ENCODE assay signal across 18 mouse cellular contexts in genomic region chr1:137618231-137618630, GRCm38 (mm10).
A peak's percentile ranks its signal among the peaks of the same experiment; 100 is the strongest.
DNase-seq lines count a peak whose midpoint lies in the region; ATAC-seq lines count a peak whose summit lies in the region.
"Had no signal": no experiment of that assay in that cellular context is flagged by ENCODE, and none has a peak within 500 bp of the region (broad histone marks: within the 10 kb centered on the region; RNA-seq: fewer than 3 reads in every experiment).

No protein-coding gene starts in this region.

- H3K4me3 ChIP-seq in forebrain, embryonic 15.5 days: no peak overlapping the region
- no peak overlapping the region for H3K4me3 ChIP-seq in forebrain, embryonic 10.5 days
- no peak overlapping the region for H3K4me3 ChIP-seq in midbrain, embryonic 11.5 days (ENCODE audit: low read depth, low read length)
- H3K4me3 ChIP-seq in midbrain, embryonic 10.5 days: no peak overlapping the region
- H3K4me3 ChIP-seq in neural tube, embryonic 15.5 days (replicated peaks): no peak overlapping the region
- H3K4me3 ChIP-seq: embryonic facial prominence, embryonic 13.5 days; hindbrain, embryonic 15.5 days; lung, embryonic 15.5 days had no signal

- peaks cover 4% of the 10 kb centered on the region; the same call in 1 of the 2 replicates for H3K4me1 ChIP-seq in forebrain, embryonic 15.5 days
- 0 out of 2 replicates have a peak, but pooled peaks cover 4% of the 10 kb centered on the region for H3K4me1 ChIP-seq in forebrain, embryonic 10.5 days
- no peaks in the 10 kb centered on the region for H3K4me1 ChIP-seq in midbrain, embryonic 11.5 days (ENCODE audit: control insufficient read depth, insufficient read depth, low read length)
- H3K4me1 ChIP-seq in midbrain, embryonic 10.5 days: peaks cover 4% of the 10 kb centered on the region; the same call in 1 of the 2 replicates
- no peaks in the 10 kb centered on the region for H3K4me1 ChIP-seq in neural tube, embryonic 15.5 days
- H3K4me1 ChIP-seq: embryonic facial prominence, embryonic 13.5 days; hindbrain, embryonic 15.5 days; lung, embryonic 15.5 days had no signal

- H3K4me2 ChIP-seq in forebrain, embryonic 15.5 days (replicated peaks): no peak overlapping the region
- H3K4me2 ChIP-seq in midbrain, embryonic 11.5 days: no peak overlapping the region
- no peak overlapping the region for H3K4me2 ChIP-seq in neural tube, embryonic 15.5 days
- H3K4me2 ChIP-seq: embryonic facial prominence, embryonic 13.5 days; hindbrain, embryonic 15.5 days; liver, embryonic 11.5 days; lung, embryonic 15.5 days had no signal

- no peak overlapping the region for H3K9ac ChIP-seq in forebrain, embryonic 15.5 days (replicated peaks)
- H3K9ac ChIP-seq in midbrain, embryonic 11.5 days (ENCODE audit: low read length): no peak overlapping the region
- H3K9ac ChIP-seq in neural tube, embryonic 15.5 days (replicated peaks): no peak overlapping the region
- H3K9ac ChIP-seq: embryonic facial prominence, embryonic 13.5 days; hindbrain, embryonic 15.5 days; lung, embryonic 15.5 days had no signal

- DNase-seq in forebrain, embryonic 10.5 days (ENCODE audit: extremely low spot score, low spot score): no peak
- DNase-seq in midbrain, embryonic 11.5 days (ENCODE audit: low spot score, missing footprints): peak; percentile 8
- no peak for DNase-seq in midbrain, embryonic 10.5 days (ENCODE audit: low spot score)
- peak; percentile 53 for DNase-seq in cerebellum, adult 9-11 months
- peak; percentile 36 for DNase-seq in telencephalon, adult 2 months (ENCODE audit: low read depth, low spot score)
- no peak for DNase-seq in adrenal gland, postnatal 36 days
- DNase-seq: gastrocnemius, postnatal 14 days; kidney, adult 11 months; kidney, postnatal 14 days; spleen, adult 18-20 months; thymus, postnatal 25 days had no signal

- no peaks in the 10 kb centered on the region for H3K36me3 ChIP-seq in forebrain, embryonic 15.5 days
- H3K36me3 ChIP-seq in forebrain, embryonic 10.5 days (replicated peaks): no peaks in the 10 kb centered on the region
- no peaks in the 10 kb centered on the region for H3K36me3 ChIP-seq in midbrain, embryonic 11.5 days (ENCODE audit: control insufficient read depth, insufficient read depth, low read length)
- H3K36me3 ChIP-seq in midbrain, embryonic 10.5 days: no peaks in the 10 kb centered on the region
- H3K36me3 ChIP-seq in neural tube, embryonic 15.5 days: no peaks in the 10 kb centered on the region
- H3K36me3 ChIP-seq: embryonic facial prominence, embryonic 13.5 days; hindbrain, embryonic 15.5 days; lung, embryonic 15.5 days had no signal

- WGBS in forebrain, embryonic 15.5 days: 85% methylated on average over 2 of the region's 2 CpGs
- 94% methylated on average over 2 of the region's 2 CpGs for WGBS in forebrain, embryonic 10.5 days
- 88% methylated on average over 2 of the region's 2 CpGs for WGBS in midbrain, embryonic 11.5 days
- WGBS in midbrain, embryonic 10.5 days: 90% methylated on average over 2 of the region's 2 CpGs
- 87% methylated on average over 2 of the region's 2 CpGs for WGBS in neural tube, embryonic 15.5 days

- H3K27me3 ChIP-seq in forebrain, embryonic 15.5 days: no peaks in the 10 kb centered on the region
- no peaks in the 10 kb centered on the region for H3K27me3 ChIP-seq in forebrain, embryonic 10.5 days (ENCODE audit: poor library complexity, severe bottlenecking)
- H3K27me3 ChIP-seq in midbrain, embryonic 11.5 days (ENCODE audit: control insufficient read depth, insufficient read depth, low read length): no peaks in the 10 kb centered on the region
- no peaks in the 10 kb centered on the region for H3K27me3 ChIP-seq in midbrain, embryonic 10.5 days (ENCODE audit: low read depth, poor library complexity, severe bottlenecking)
- H3K27me3 ChIP-seq in neural tube, embryonic 15.5 days (replicated peaks): no peaks in the 10 kb centered on the region
- H3K27me3 ChIP-seq: embryonic facial prominence, embryonic 13.5 days; hindbrain, embryonic 15.5 days; lung, embryonic 15.5 days had no signal

- ATAC-seq in forebrain, embryonic 15.5 days (replicated peaks): 0 out of 2 replicates have a peak, but pooled peaks have one; percentile 46
- no peak for ATAC-seq in midbrain, embryonic 11.5 days (ENCODE audit: low FRiP score)
- no peak for ATAC-seq in neural tube, embryonic 15.5 days (ENCODE audit: low FRiP score)
- ATAC-seq: midbrain, embryonic 16.5 days had no signal

- H3K27ac ChIP-seq in forebrain, embryonic 15.5 days (replicated peaks): no peak overlapping the region
- H3K27ac ChIP-seq in forebrain, embryonic 10.5 days: no peak overlapping the region
- no peak overlapping the region for H3K27ac ChIP-seq in midbrain, embryonic 11.5 days (ENCODE audit: low read depth, low read length)
- H3K27ac ChIP-seq in midbrain, embryonic 10.5 days (replicated peaks): no peak overlapping the region
- no peak overlapping the region for H3K27ac ChIP-seq in neural tube, embryonic 15.5 days (replicated peaks)
- H3K27ac ChIP-seq: embryonic facial prominence, embryonic 13.5 days; hindbrain, embryonic 15.5 days; lung, embryonic 15.5 days had no signal

- no peaks in the 10 kb centered on the region for H3K9me3 ChIP-seq in forebrain, embryonic 15.5 days
- no peaks in the 10 kb centered on the region for H3K9me3 ChIP-seq in forebrain, embryonic 10.5 days
- H3K9me3 ChIP-seq in midbrain, embryonic 11.5 days (ENCODE audit: control insufficient read depth, low read length): no peaks in the 10 kb centered on the region
- H3K9me3 ChIP-seq in midbrain, embryonic 10.5 days (replicated peaks): no peaks in the 10 kb centered on the region
- H3K9me3 ChIP-seq in neural tube, embryonic 15.5 days (replicated peaks): no peaks in the 10 kb centered on the region
- H3K9me3 ChIP-seq: embryonic facial prominence, embryonic 13.5 days; hindbrain, embryonic 15.5 days; lung, embryonic 15.5 days had no signal

Comparison
In these comparisons a context has a peak if more than half of its experiments do, and no peak if none do; other contexts are left out.
1. DNase-seq: peak in midbrain, embryonic 11.5 days (single experiment), cerebellum, adult 9-11 months (single experiment) and telencephalon, adult 2 months (single experiment); none in forebrain, embryonic 10.5 days (single experiment), midbrain, embryonic 10.5 days (single experiment) and adrenal gland, postnatal 36 days (0 of 2).